Mouse (Mus musculus) left cerebral cortex, postnatal 10 days (tissue): ENCODE measurements at regions not wholly inside any gene's neighbourhood (a gene's known extent, or its start where the extent isn't known, plus 50 kb on each side); places are given as distances from the start of the nearest gene placed in this dataset.
"Not testable (repeated sequence)": the region's sequence is repeated elsewhere in the genome, so short reads cannot be mapped to it uniquely, and the experiment has no call there.

Experiments used
- DNase-seq, 2 experiments: peaks; one replicate each; pipeline ENCODE4 v3.0.0; 2021 to 2022; ENCODE audit warnings: low spot score in 2 of 2, mixed read lengths in 1 of 2; ENCODE audit errors: extremely low spot score in 1 of 2
- intact Hi-C: fragments of 180-260 bp; cut with DNase I; formaldehyde crosslinking; loops from one replicate; pipeline ENCODE4 v1.15.1; 2025

- intact Hi-C loops, result no loop called here
- no peak for DNase-seq
These were observed 241.4 kb upstream of the Zpld1 start for GRCm38 (mm10) chr16:55539179-55539578.

GRCm38 (mm10) chr16:55537548-55537947 is 239.8 kb upstream of the Zpld1 start:
- intact Hi-C loops, result no loop called here
- no peak for DNase-seq

GRCm38 (mm10) chr16:55532686-55533085 is 234.9 kb upstream of the Zpld1 start:
- intact Hi-C loops, result no loop called here
- no peak for DNase-seq

- intact Hi-C loops, result no loop called here
- DNase-seq, result no peak
These were observed 233.1 kb upstream of the Zpld1 start for GRCm38 (mm10) chr16:55530844-55531243.

DNA sequence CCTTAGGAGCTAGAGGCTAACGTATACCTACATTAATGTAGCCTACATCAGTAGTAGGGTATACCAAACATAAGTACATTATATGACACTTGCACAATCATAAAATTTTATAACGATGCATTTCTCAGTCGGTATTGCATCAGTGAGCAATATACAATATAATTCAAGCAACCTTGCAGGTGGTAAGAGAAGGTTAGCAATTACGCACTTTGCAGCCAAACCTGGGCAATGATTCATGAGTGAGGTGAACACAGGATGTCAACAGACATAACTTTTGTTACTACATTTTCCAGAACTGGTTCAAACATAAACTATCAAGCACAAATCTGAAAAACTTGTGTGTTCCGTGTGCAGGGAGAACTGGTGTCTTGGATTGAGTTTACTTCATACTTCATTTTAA is 229.9 kb upstream of the Zpld1 start:
- intact Hi-C loops, result loop anchor here (10.0 kb wide), 1 partner anchor 327 kb away; no protein-coding TSS in a partner anchor
- DNase-seq, result no peak

DNA sequence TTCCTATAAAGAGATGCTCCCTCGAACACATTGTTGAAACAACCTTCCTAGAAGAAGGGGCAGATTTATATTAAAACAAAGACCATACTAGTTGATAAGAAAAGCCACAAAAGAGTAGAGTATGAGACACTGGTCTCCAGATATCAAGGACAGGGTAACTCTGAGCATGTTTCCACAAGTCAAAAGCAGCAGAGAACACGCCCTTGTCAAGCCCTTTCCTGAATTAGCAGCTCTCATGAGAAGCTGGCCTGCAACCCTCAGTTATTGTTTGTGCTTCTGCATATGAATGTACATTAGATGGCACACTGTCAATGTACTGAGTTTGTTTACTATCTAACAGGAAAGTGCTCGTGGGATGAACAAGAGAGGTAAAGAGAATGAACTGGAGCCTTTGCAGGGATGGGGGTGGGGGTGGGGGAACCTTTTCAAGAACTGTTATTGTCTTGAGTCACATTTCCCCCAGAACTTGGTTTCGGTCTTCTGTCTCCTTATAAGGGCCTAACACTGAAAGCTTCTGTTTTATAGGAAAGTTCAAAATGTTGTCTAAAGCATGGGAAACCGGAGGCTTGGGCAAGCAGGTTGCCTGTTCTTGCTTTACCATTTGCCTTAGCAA is 228.6 kb upstream of the Zpld1 start:
- DNase-seq, result no peak

DNA sequence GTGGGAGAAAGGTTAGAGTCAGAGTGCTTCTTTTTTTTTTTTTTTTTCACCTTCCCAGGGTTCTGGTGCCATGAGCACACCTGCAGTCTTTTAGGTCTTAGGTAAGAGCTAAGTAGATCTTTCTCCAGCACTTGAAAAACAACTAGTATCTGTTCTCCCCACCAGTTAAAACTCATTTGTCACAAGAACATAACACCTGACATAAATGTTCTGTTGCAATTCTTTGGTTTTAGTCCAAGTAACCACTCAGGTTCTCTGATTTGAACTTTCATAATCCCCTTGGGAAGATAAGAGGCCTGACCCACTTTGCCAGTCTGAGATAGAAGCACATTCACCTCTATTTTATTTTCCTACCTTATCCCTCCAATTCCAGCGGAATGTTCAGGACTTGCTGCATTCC is 225.5 kb upstream of the Zpld1 start:
- intact Hi-C loops, result loop anchor here (10.0 kb wide), 1 partner anchor 332 kb away; no protein-coding TSS in a partner anchor
- no peak for DNase-seq

More for the DNA sequence above, 228.6 kb upstream of the Zpld1 start:
- intact Hi-C loops, result loop anchor here (10.0 kb wide), 1 partner anchor 328 kb away; no protein-coding TSS in a partner anchor

- DNase-seq, result no peak
- intact Hi-C loops, result loop anchor here (10.0 kb wide), 1 partner anchor 333 kb away; no protein-coding TSS in a partner anchor
These were observed 224.5 kb upstream of the Zpld1 start for GRCm38 (mm10) chr16:55522283-55522682.

- no peak for DNase-seq
- intact Hi-C loops, result loop anchor here (10.0 kb wide), 1 partner anchor 333 kb away; no protein-coding TSS in a partner anchor
These were observed 223.7 kb upstream of the Zpld1 start for GRCm38 (mm10) chr16:55521421-55521971.

- intact Hi-C loops, result loop anchor here (10.0 kb wide), 1 partner anchor 335 kb away; no protein-coding TSS in a partner anchor
- no peak for DNase-seq
These were observed 222.3 kb upstream of the Zpld1 start for GRCm38 (mm10) chr16:55520077-55520476.

DNA sequence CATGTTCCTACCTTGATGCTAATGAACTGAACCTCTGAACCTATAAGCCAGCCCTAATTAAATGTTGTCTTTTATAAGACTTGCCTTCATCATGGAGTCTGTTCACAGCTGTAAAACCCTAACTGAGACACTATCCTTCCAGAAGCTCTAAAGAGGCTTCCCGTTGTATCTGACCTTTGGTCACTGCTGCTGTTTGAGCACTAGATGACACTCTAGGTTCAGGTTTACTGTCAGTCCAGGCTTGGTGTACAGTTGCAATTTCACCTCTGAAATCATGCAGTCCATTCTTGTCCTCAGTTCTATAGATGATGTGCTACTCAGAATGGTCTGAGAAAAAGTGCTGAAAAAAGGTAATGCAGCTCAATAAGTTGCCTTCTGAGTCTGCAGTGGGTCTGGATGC is 221.9 kb upstream of the Zpld1 start:
- DNase-seq, result no peak
- intact Hi-C loops, result loop anchor here (10.0 kb wide), 1 partner anchor 335 kb away; no protein-coding TSS in a partner anchor

- intact Hi-C loops, result no loop called here
These were observed 219.2 kb upstream of the Zpld1 start for GRCm38 (mm10) chr16:55516994-55517393.

GRCm38 (mm10) chr16:55515228-55515696 is 217.5 kb upstream of the Zpld1 start:
- intact Hi-C loops, result no loop called here

More at GRCm38 (mm10) chr16:55516994-55517393, 219.2 kb upstream of the Zpld1 start:
- DNase-seq, result no peak

DNA sequence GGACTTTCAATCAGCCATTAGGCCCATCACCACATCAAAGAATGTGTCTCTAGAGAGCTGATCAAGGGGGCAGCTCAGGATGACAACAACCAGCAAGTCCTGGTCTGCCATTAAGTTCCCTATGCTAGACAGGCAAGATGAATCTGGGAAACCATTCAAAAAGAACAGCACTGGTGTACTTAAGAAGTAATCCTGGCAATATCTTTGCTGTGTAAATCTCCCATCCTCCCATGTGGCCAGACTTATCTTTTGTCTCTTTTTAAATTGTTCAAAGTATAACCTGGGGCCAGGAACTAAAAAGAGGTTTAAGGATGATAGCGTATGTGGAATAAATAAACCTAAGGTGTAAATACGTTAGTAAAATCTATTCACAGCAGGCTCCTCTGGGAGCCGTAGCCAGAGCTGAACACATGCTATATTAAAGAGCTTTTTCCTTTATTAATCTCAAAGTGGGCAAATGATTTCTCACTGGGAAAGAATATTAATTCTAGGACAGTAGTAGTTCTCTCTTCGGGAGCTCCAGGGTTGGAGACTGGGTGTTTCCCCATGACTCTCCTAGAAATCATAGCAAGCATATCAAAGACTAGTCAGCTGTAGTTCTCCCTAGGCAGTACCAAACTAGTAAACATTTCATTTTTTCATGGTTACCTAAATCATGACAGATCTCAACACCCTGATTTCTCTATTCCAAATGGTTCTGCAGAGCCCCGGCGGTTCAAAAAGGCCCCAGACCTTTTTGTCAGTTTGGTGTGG is 216.8 kb upstream of the Zpld1 start:
- no peak for DNase-seq
- intact Hi-C loops, result no loop called here

More at GRCm38 (mm10) chr16:55515228-55515696, 217.5 kb upstream of the Zpld1 start:
- no peak for DNase-seq

DNA sequence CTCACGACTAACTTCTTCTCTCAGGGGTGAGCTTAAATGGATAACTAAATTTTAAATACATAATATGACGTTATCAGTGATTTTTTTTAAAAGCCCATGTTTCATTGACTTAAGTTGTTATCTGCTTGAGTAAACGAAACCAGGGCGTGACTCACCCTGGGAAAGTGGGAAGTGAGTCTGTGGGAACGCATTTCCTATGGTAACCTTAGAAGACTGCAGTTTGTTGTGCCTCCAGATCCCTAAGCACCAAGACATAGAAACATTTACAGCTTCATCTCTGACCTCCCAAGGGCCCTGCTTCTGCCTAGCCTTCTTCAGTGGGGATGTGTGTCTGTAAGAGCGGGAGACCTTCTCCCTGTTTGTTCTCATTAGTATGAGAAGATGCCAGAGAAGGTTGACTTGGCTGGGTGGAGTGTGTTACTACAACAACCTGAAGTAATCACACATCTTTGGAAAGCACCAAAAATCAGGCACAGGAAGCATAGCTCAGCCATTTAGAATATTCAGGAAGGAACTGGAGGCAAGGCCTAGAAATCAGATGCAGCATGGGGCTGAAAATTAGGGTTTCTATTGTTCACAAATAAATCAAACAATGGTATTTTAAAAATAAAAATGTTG is 207.1 kb upstream of the Zpld1 start:
- DNase-seq, result no peak
- intact Hi-C loops, result no loop called here

DNA sequence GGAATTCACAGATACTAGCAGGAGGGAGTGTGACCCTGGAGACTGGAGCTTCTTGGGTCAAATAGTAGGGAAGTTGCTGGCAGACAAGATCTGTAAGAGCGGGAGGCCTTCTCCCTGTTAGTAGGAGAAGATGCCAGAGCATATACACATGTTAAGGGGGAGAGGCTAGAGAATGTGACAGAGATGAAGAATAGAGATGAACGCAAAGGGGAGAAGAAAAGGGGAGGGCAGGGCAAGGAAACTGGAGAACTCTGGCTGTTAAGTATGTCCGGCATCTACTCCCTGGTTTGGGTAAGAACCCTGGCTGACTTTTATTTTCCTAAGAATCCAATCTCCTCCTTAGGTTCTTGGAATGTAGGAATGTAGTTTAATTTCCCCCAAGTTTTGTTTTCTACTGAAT is 206.5 kb upstream of the Zpld1 start:
- intact Hi-C loops, result no loop called here
- DNase-seq, result no peak

GRCm38 (mm10) chr16:55503273-55503672 is 205.5 kb upstream of the Zpld1 start:
- no peak for DNase-seq
- intact Hi-C loops, result no loop called here

- intact Hi-C loops, DNase-seq: not testable (repeated sequence)
These were observed 202.0 kb upstream of the Zpld1 start for GRCm38 (mm10) chr16:55499831-55500230.

- intact Hi-C loops, result no loop called here
- no peak for DNase-seq
These were observed 197.3 kb upstream of the Zpld1 start for GRCm38 (mm10) chr16:55495051-55495450.
